Mouse (Mus musculus) mouse embryonic stem cell (cell line): ENCODE measurements at regions not wholly inside any gene's neighbourhood (a gene's known extent, or its start where the extent isn't known, plus 50 kb on each side); places are given as distances from the start of the nearest gene placed in this dataset.

ENCODE experiments used
- in situ Hi-C, 2 experiments: fragments of 300-500 bp; cut with MboI; formaldehyde crosslinking; loops; 1 replicate in 1 of 2; 3 replicates in 1 of 2; pipeline ENCODE4 v1.14.3; 2019 to 2020; ENCODE audit warnings: low sequenced_read_pairs in 2 of 2, low pct_unique_long_range_greater_than_20kb in 1 of 2, mixed read lengths in 1 of 2; ENCODE audit not compliant: unreplicated experiment in 1 of 2

DNA sequence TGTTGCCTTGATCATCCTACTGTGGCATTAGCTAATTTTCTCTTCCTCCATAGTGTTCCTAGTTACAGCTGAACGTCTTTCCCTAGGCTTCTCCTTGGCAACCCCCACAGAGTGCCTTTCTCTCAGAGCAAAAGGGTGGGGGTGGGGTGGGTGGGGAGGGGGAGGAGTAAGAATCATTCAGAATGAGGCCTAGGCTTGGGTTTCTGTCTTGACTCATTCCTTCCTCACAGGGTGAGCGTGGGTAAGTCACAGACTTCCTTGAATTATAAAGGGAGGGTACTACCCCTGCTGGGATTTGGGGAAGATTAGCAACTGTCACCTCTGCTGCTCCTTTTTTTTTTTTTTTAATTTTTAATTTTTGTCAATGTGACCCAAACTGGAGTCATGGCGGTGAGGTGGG, 114.5 kb downstream of the Dhx35 start:
- in situ Hi-C loops, result loop anchor here in 1 of 2 experiments (25.0 kb wide), 1 partner anchor 1678 kb away; no protein-coding TSS in a partner anchor

DNA sequence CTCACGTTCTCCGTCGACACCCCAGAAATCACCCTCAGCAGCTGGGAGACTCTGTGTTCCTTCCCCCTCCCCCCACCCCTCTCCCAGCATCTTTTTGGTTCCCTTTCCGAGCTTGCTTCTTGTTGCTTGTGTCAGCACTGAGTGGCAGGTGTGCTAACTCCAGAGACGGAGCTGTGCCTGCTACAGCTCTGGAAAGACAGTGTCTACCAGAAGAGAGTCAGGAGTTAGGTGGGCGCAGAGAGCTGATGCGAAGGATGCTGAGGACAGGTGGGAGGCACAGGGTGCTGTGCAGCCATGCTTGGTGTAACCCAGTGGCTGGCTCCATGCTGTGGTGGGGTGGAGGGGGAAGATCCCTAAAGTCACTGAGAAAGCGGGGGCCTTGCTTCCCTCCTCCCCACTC, 115.7 kb downstream of the Dhx35 start:
- in situ Hi-C loops, result loop anchor here in 1 of 2 experiments (25.0 kb wide), 1 partner anchor 1677 kb away; no protein-coding TSS in a partner anchor

DNA sequence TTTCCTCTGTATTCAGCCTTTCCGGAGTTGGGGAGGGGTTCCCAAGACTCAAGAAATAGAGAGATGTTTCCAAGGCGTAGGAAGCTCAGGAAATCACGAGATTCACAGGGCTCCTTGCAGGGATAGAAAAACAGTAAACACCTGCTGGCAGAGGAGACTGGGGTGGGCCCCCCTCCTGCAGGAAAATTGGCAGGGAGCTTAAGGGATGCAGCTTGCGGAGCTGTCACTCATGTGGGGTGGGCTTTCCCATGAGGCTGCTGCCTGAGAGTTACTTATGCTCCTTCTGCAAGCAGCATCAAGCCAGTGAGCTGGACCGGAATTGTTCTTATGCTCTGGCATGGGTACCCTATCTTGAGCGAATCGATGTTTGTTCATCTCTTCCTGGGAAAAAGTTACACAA, 116.6 kb downstream of the Dhx35 start:
- in situ Hi-C loops, result loop anchor here in 1 of 2 experiments (25.0 kb wide), 1 partner anchor 1676 kb away; no protein-coding TSS in a partner anchor

DNA sequence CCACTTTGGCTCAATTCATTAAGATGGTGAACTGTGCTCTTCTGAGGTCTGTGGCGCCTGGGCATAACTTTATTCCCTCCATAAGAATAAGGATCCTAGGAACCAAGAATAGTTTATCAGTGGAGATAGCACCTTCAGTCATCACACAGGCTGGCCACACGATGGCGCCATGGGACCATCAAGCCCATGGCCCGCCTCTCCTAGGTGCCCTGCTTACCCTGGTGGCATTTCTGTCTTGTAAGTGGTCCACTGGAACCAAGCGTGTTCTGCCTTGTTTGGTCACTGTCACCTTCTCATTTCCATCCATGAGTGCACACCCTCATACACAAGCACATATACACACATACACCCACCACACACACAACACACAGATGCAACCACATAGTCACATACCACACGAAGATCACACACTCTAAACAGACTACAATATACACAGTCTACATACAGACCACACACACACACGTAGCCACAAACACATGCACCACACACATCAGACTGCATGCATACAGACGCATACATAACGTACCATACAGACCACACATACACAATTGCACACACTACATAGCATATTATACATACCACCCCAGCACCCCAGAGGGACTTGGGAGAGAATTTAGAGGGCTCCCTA, 118.1 kb downstream of the Dhx35 start:
- in situ Hi-C loops, result loop anchor here in 1 of 2 experiments (25.0 kb wide), 1 partner anchor 1675 kb away; no protein-coding TSS in a partner anchor

DNA sequence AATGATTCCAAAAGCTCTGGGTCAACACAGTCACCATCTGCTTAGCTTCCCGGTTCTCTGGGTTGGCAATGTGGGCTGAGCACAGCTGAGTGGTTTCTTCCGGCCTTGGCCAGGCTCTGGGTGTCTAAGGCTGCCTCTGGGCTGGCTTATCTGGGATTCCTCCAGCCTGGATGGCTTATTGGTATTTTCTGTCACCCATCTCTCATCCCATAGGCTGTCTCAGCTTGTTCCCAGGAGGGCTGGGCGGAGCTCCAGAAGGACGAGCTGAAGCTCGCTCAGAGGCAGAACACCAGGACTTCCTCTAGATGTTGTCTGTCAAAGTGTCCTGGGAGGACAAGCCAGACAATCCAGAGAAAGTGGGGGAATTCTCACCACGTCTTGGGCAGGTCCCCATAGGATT, 122.8 kb downstream of the Dhx35 start:
- in situ Hi-C loops, result loop anchor here in 1 of 2 experiments (25.0 kb wide), 1 partner anchor 1670 kb away; no protein-coding TSS in a partner anchor

DNA sequence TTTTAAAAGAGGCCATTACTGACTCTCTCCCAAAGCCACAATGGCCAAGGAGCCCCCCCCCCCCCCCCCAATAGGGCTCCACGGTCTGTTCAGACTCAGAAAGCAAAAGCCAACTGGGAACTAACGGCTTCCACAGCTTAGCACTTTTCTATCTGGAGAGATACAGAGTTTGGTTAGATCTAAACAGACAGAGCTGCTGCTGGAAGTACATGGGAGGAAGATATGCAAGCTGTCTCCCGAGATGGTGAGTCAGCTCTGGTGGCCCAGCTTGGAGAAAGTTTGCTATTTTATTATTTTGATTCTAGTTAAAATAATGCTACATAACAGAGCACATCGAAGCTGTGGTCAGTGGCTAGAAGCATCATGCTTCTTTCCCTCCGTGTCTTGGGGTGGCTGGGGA, 123.7 kb downstream of the Dhx35 start:
- in situ Hi-C loops, result loop anchor here in 1 of 2 experiments (25.0 kb wide), 1 partner anchor 1669 kb away; no protein-coding TSS in a partner anchor

DNA sequence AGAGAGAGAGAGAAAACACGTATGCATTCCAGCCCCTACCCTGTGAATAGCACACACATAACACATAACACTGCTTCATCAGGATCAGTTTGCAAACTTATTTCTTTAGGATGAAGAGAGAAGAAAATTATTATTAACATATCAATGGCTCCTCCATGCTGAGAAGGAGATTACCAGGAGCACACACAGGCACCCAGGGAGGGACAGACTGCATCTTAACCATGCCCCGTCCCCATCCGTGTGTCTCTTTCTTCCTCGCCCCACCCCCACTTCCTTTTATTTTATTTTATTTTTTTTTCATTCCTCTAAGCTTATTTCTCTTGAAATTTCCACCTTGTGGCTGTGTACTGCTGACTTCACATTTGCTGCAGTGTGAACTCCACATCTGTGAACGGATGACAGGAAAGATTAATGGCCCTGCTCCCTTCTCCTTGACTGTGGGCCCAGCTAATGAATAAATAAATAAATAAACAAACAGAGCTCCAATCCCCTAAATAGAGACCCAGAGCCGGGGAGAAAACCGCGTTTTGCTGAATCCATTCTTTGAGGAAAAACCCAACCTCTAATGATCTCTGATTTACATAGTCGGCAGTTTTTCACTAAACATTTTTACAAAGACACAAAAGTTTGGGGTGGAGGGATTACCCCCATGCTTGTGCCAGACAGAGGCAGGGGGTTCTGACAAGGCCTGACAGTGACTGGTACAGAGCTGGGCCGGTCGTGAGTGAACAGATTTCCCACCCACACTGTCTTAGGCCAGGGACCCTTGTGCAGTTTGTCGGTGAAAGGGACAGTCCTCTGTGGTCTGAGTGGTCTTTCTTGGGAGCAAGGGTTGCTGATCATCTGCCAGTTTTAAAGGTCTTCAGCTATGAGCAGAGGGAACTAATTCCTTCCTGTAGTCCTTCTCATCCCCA, 127.0 kb downstream of the Dhx35 start:
- in situ Hi-C loops, result loop anchor here in 1 of 2 experiments (25.0 kb wide), 1 partner anchor 1666 kb away; no protein-coding TSS in a partner anchor

DNA sequence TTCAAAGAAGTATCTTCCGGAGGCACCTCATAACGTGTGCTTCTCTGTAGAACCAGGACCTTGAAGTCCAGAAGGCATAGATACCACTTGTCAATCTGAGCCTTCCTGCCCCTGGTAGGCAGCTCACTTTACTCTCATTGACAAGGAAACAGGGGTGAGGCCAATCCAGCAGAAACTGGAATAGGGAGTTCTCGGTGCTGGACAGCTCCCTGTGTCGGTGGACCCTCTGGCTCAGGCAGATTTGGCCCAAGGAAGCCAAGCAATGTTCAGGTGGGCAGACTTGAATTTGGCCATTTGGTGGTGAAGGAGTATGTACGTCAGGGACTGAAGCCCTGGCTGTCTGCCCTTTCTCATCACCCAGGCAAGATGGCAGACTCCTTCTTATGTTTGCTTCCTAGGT, 128.2 kb downstream of the Dhx35 start:
- in situ Hi-C loops, result loop anchor here in 1 of 2 experiments (25.0 kb wide), 1 partner anchor 1665 kb away; no protein-coding TSS in a partner anchor

DNA sequence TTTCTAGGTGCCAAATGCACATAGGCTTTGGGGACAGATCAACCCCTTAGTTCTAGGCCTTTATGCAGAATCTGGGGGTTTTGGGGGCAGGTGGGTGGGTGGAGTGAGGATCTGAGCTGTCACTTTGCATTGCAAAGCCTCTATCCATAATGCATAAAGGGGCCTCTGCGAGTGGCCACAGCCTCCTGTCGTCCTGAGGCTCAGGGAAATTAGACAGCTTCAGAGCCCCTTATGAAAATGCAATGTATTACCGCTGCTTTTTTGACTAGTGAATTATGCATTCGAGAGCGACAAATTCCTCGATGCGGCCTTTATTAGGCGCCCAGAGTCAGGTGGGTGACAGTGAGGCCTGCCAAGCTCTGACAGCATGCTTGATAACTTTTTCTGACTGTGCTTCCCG, 134.9 kb downstream of the Dhx35 start:
- in situ Hi-C loops, result no loop called here

DNA sequence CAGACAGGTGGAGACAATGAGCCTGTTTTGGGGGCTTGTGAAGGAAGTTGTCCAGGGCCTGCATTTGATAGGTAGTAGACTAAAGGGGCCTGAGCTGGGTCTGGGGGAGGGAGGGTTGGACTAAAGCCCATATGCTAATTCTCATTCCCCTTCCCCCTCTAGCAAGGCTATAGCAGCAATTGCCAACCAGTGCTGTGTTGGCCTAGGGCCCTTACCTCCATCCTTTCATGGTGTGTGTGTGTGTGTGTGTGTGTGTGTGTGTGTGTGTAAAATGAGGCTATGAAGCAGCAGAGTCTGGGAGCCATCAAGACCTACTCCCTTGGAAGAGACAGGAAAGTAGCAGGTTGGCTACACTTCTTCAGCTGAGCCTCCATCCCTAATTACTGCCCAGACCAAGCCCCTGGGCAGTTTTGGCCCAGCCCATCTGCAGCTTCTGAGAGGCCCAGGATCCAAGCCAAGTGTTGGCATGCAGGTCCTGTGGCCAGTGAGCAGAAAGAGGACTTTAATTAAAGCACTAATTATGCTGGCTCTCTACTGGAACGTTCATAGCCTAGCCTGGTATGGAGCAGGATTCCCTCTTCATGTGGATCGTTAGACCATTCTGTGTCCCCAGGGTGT, 143.4 kb downstream of the Dhx35 start:
- in situ Hi-C loops, result no loop called here

DNA sequence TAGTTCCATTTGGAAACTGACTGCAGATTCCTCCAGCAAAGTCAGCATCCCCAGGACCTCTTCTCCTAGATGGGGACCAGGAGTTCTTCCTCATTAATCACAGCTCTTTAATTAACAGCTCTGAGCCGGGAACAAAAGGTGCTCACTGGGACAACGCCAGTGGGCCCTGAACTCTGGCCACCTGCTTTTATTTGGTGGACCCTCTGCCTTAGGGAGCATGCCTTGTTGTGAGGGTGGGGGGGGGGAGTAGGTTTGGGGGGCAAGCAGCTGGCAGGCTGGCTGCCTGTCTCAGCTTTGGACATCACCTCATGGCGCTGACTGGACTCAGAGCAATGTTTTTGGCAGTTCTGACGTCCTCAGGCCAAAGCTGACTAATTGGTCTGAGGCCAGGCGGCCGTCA, 154.8 kb downstream of the Dhx35 start:
- in situ Hi-C loops, result no loop called here

DNA sequence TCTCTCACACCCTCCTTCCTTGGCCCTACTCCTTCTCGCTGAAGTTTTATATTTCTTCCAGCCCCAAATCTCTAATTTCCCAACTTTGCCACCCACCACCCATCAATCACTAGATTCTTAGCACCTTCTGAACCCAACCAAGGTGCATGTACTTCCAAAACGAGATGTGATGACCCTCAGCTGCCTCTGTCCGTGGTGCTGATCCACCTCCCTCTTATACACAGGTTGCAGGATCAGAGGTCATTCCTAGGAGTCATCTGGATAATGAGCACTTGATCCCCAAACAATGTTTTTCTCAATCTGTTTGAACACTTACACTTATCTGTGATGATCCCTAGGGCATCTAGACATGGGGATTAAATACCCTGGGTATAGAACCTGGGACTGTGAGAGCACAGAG, 156.5 kb downstream of the Dhx35 start:
- in situ Hi-C loops, result no loop called here

DNA sequence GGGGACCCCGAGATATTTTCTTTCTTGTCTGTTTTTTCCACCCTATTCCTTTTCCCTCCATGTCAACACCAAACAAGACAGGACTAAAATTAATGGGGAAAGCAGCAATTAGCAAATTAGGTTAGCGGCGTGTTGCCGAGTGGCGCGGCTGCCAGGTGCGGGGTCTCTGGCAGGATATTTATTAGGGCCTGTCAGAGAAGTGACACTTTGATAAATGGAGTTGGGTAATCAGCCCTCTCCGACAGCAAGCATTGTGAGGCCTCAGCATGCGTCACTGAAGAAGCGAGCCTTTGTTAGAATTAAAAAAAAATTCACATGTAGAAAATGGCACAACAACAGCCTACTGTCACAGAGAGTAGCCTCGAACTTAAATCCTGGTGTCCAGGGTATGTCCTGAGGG, 162.3 kb downstream of the Dhx35 start:
- in situ Hi-C loops, result no loop called here

DNA sequence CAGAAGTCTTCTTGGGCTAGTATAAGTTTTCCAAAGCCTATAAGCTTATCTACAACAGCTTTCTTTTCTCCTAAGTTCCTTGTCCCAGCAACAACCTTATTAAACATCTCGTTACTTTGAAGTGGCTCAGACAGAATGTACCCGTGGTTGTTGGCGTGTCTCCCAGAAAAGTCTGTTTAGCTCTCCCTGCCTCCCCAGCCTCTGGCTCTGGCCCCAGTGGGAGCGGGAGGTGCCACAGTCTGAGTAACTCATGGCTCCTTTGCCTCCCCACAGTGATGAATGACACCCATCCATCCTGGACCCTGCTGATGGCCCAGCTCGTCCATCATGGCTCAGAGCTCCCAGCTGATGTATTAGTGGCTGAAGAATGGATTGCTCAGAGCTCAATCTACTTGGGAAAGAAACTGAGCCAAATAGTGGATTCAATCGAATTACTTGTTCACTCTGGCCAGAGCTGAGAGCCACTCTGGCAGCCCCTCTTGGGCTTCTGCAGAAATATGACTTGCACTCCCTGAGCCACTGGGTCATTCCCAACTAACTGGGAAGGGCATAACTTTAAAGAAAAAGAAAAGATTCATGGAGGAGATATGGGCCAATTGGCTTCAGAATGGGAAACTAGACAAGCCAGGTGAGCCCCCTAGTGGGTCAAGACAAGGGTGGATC, 170.5 kb downstream of the Dhx35 start:
- in situ Hi-C loops, result no loop called here

DNA sequence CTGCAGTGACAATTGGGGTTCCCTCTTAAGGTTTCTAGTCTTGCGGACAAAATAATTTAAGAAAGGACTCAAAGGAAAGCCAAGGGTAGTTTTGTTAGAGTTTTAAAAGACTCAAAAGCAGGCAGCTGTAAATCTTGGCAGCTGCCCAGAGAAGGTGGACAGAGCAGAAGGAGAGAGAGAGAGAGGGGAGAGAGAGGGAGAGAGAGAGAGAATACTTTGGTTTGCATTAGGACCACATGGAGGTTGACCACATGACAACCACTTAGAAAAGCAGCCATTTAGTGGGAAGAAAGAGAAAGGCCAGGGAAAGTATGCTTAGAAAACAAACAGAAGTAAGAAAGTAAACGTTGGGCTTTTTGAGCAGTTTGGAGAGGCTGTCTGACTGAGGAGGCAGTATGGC, 177.6 kb downstream of the Dhx35 start:
- in situ Hi-C loops, result no loop called here

DNA sequence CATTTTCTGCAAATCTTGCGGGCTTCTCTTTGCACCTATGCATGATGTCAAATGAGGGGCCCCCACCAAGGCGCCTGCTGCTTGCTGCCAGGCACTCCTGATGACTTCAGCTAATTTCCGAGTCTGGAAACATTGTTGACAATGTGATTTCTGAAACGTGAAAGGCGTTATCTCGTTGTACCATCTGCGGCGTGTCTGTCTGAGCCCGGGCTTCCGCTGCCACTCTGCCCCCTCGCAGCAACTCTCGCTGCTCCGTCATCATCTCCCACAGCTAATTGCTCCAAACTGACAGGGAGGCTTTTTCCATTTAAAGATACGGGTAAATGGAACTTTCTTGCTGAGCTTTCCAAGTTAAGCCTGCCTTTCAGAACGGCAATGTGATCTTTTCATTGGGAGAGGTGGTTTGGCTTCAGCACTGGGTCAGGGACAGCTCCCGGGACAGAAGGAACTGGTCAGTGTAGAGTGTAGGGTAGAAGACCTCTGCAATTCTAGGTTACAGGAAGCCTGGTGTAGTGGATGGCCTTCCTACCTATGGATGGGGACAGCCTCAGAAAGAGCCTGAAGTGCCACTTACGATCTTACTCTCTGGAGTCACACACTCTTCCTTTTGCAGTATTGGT, 191.0 kb downstream of the Dhx35 start:
- in situ Hi-C loops, result no loop called here

DNA sequence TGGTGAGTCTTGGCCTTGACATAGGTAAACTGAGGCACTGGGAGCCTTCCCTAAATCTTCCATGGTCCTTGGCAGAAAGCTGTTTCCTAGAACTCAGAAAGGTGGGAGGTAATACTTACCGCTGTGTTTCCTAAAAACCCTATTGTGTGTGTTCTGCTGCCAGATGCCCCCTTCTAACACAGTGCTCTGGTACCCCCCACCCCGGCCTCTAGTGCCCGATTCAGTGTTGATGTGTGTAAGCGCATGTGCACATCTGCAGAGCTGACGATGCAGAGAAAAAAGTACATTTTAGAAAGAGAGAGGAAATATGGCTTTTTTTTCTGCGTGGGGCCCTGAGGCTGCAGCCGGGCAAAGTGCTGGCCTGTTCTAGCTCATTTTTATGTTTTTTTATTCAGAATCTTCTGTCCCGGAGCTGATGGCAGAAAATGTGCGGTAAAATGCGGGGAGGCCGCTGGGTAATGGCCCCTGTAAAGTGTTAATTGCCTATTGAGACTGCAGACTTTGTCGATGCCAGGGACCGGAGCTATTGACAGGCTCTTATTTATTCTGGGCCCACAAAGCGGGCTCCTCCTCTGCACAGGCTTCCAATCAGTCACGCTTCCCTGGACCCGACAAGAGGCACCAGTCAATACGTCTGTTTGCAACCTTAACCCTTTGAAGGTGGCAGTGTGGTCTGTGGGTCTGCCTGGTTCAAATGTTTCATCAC, 208.0 kb downstream of the Dhx35 start:
- in situ Hi-C loops, result no loop called here

DNA sequence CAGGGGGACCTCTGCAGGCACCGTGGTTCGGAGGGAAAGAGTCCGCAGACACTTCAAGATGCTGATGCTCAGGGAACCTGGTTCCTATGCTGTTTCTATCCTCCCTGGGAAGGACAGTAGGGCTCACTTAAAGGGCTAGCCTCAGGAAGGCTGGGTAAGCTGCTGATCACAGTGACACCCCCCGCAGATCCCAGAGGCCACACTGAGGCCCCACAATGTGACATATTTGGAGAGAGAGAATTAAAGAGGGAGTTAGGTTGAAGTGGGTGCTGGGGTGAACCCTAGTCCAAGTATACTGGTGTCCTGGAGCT, 208.5 kb downstream of the Dhx35 start:
- in situ Hi-C loops, result no loop called here
